Mouse (Mus musculus) urinary bladder, postnatal 25 days (tissue): Measurements from ENCODE around the gene Vpreb2.
"Not testable (repeated sequence)": the region's sequence is repeated elsewhere in the genome, so short reads cannot be mapped to it uniquely, and the experiment has no call there.

Experiments used
- DNase-seq: peaks from one replicate; pipeline ENCODE4 v3.0.0; 2022; ENCODE audit warnings: low spot score

Gene Vpreb2

GRCm38 (mm10) chr16:17980128-17980527 is at the start of gene Vpreb2:
Gene Vpreb2 (plus strand): TSS chr16:17980428.
- no peak for DNase-seq

- no peak for DNase-seq
Measured at GRCm38 (mm10) chr16:17931906-17932460, 48.2 kb upstream of the Vpreb2 start.

- no peak for DNase-seq
Measured at GRCm38 (mm10) chr16:17933594-17934444, 46.4 kb upstream of the Vpreb2 start.

- DNase-seq, result no peak
Measured at GRCm38 (mm10) chr16:17934445-17934910, 45.8 kb upstream of the Vpreb2 start.

GRCm38 (mm10) chr16:17936776-17937175 is 43.5 kb upstream of the Vpreb2 start:
- no peak for DNase-seq

- no peak for DNase-seq
Measured at GRCm38 (mm10) chr16:17938187-17938586, 42.0 kb upstream of the Vpreb2 start.

- peak; percentile 46 for DNase-seq
Measured at GRCm38 (mm10) chr16:17938821-17939220, 41.4 kb upstream of the Vpreb2 start.

- DNase-seq, result no peak
Measured at GRCm38 (mm10) chr16:17939255-17939751, 40.9 kb upstream of the Vpreb2 start.

GRCm38 (mm10) chr16:17943466-17943865 is 36.8 kb upstream of the Vpreb2 start:
- DNase-seq, result no peak

- no peak for DNase-seq
Measured at GRCm38 (mm10) chr16:17945081-17945831, 35.0 kb upstream of the Vpreb2 start.

GRCm38 (mm10) chr16:17949421-17949877 is 30.8 kb upstream of the Vpreb2 start:
- DNase-seq, result no peak

GRCm38 (mm10) chr16:17950068-17950467 is 30.2 kb upstream of the Vpreb2 start:
- no peak for DNase-seq

GRCm38 (mm10) chr16:17951618-17952017 is 28.6 kb upstream of the Vpreb2 start:
- DNase-seq, result no peak

- not testable (repeated sequence) for DNase-seq
Measured at GRCm38 (mm10) chr16:17956052-17956638, 24.1 kb upstream of the Vpreb2 start.

GRCm38 (mm10) chr16:17962091-17962490 is 18.1 kb upstream of the Vpreb2 start:
- no peak for DNase-seq

GRCm38 (mm10) chr16:17971853-17972252 is 8.4 kb upstream of the Vpreb2 start:
- DNase-seq, result no peak

- DNase-seq, result not testable (repeated sequence)
Measured at GRCm38 (mm10) chr16:17977840-17978239, 2.4 kb upstream of the Vpreb2 start.

GRCm38 (mm10) chr16:17983201-17983600 is 3.0 kb downstream of the Vpreb2 start:
- DNase-seq, result no peak

GRCm38 (mm10) chr16:17984231-17984630 is 4.0 kb downstream of the Vpreb2 start:
- no peak for DNase-seq

GRCm38 (mm10) chr16:17985078-17985477 is 4.8 kb downstream of the Vpreb2 start:
- DNase-seq, result no peak

GRCm38 (mm10) chr16:17986456-17987132 is 6.4 kb downstream of the Vpreb2 start:
- peak; percentile 58 for DNase-seq
